Mouse (Mus musculus) stomach, postnatal 0 days (tissue): ENCODE measurements at regions not wholly inside any gene's neighbourhood (a gene's known extent, or its start where the extent isn't known, plus 50 kb on each side); places are given as distances from the start of the nearest gene placed in this dataset.

Source experiments
- ATAC-seq: fragments of 200-750 bp; cut with Nextera tagmentation; 2 replicates; pipeline ENCODE4 v1.8.0; 2017; ENCODE audit not compliant: low FRiP score, low TSS enrichment
- DNase-seq: peaks from one replicate; pipeline ENCODE4 v3.0.0-alpha.2; 2016; ENCODE audit warnings: low spot score
- H3K27ac ChIP-seq: fragments of 300-500 bp; sonication (generic); replicated peaks from 2 replicates; pipeline ENCODE4 v1.5.1; 2014; ENCODE audit warnings: mild to moderate bottlenecking, control low read depth
- H3K27me3 ChIP-seq: fragments of 300-500 bp; sonication (generic); 2 replicates; pipeline ENCODE4 v1.6.1; 2014; ENCODE audit warnings: low read length; ENCODE audit not compliant: control insufficient read depth, insufficient read depth
- H3K36me3 ChIP-seq: fragments of 300-500 bp; sonication (generic); 2 replicates; pipeline ENCODE4 v1.6.1; 2014; ENCODE audit warnings: low read length, mixed read lengths; ENCODE audit not compliant: control insufficient read depth, insufficient read depth
- H3K4me1 ChIP-seq: fragments of 300-500 bp; sonication (generic); replicated peaks from 2 replicates; pipeline ENCODE4 v1.6.1; 2014; ENCODE audit warnings: antibody characterized with exemption; ENCODE audit not compliant: control insufficient read depth, insufficient read depth
- H3K4me2 ChIP-seq: fragments of 300-500 bp; sonication (generic); replicated peaks from 2 replicates; pipeline ENCODE4 v1.6.1; 2014; ENCODE audit warnings: low read depth, mild to moderate bottlenecking, control low read depth, moderate library complexity
- H3K4me3 ChIP-seq: fragments of 300-500 bp; sonication (generic); 2 replicates; pipeline ENCODE4 v1.5.1; 2014; ENCODE audit warnings: low read depth, low read length, control low read depth
- H3K9ac ChIP-seq: fragments of 300-500 bp; sonication (generic); 2 replicates; pipeline ENCODE4 v1.6.1; 2014; ENCODE audit warnings: mild to moderate bottlenecking, low read length, control low read depth, mixed read lengths
- H3K9me3 ChIP-seq: fragments of 300-500 bp; sonication (generic); 2 replicates; pipeline ENCODE4 v1.6.1; 2016; ENCODE audit warnings: low read length; ENCODE audit not compliant: control insufficient read depth
- CTCF ChIP-seq: IDR thresholded peaks from 2 replicates; pipeline ENCODE4 v1.5.1; 2016; ENCODE audit warnings: antibody characterized with exemption, low read depth, mild to moderate bottlenecking, moderate library complexity
- EP300 ChIP-seq: optimal IDR thresholded peaks from 2 replicates; pipeline ENCODE3; 2016; ENCODE audit warnings: antibody characterized with exemption
- WGBS: fragments of 180-500 bp; shearing (Covaris S2); extraction: QIAGEN DNeasy Blood & Tissue Kit; methylation state at CpG from one replicate; pipeline ENCODE4 v1.1.7; 2014; 5-methylcytosine and 5-hydroxymethylcytosine counted together

DNA sequence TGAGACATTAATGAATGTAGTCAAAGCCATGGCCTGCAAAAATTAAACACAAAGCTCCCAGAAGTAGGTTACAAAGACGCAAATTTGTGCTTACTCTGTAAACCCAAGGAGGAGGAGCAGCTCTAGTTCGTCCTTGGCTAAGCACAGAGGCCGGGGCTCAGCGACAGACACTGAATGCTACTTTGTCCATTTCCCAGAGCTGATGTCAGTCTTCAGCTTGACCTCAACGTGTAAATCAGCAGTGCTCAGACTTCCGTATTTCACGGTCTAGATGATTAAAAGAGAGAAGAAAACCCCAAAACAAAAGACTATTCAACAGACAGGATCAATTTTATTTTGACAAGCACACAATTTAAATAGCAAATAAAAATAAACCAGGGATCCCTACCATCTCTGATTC, 534.7 kb downstream of the Ptprc start:
- 40% methylated on average over 7 of the region's 7 CpGs for WGBS
- Histone ChIP-seq H3K36me3 (no peaks in the 10 kb centered on the region), H3K27ac (no peak overlapping the region), H3K4me3 (no peak overlapping the region), H3K4me2 (no peak overlapping the region), H3K4me1 (no peaks in the 10 kb centered on the region), H3K9me3 (no peaks in the 10 kb centered on the region), H3K9ac (no peak overlapping the region), H3K27me3 (no peaks in the 10 kb centered on the region)
- TF ChIP-seq CTCF: no peak
- no peak for TF ChIP-seq EP300
- DNase-seq (no peak), ATAC-seq (no peak)

DNA sequence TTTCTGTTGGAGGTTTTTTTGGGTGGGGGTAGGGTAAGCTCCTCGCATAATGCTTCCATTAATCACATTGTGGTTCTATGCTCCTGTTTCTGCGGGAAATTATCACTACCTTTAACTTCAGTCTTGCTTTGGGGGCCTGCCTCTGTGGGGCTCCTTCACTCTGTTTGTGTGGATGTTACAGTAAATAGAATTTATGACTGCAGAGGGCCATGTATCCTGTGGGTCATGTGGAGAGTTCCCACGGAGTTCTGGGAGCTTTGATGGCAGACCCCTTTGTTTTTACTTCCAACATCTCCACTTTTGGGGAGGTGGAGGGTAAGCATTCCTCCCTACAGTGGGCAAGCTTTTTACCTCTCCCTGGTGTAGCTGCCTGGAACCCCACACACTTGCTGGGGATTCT, 538.6 kb downstream of the Ptprc start:
- DNase-seq (no peak), ATAC-seq (no peak)
- no peaks in the 10 kb centered on the region for H3K36me3 ChIP-seq
- H3K27me3 ChIP-seq: no peaks in the 10 kb centered on the region
- no peaks in the 10 kb centered on the region for H3K9me3 ChIP-seq
- TF ChIP-seq CTCF (no peak), EP300 (no peak)
- no peak overlapping the region for H3K9ac ChIP-seq
- 35% methylated on average over 3 of the region's 3 CpGs for WGBS
- H3K27ac ChIP-seq: no peak overlapping the region
- H3K4me1 ChIP-seq: no peaks in the 10 kb centered on the region
- H3K4me2 ChIP-seq: no peak overlapping the region
- no peak overlapping the region for H3K4me3 ChIP-seq

DNA sequence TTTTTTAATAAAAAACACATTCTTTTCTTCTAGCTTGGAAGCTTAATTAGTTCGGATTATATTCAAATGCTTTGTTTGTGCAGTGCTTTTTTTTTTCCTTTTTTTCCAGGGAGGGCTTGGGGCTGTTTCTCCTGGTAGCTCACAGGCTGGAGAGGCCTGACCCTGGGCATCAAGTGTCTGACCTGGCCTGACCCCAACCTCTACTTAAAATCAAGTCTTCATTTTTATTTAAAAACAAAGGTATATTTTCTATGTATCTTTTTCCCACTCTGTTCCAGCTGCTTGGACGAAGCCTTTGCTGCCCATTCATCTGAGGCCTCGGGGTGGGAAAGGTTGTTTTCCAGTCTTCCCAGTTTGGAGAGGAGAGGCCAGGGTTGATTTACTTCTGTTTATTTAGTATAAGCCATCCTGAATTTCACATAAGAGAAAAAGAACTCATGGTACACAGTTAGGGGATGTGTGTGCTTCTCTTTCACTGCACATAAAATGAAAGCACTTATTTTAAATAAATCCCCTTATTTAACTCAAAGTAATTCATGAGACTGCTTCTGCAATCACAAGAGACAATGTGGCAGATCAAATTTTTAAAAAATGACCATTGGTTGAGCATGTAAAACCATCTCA, 539.1 kb downstream of the Ptprc start:
- Histone ChIP-seq H3K27ac (no peak overlapping the region), H3K27me3 (no peaks in the 10 kb centered on the region), H3K4me1 (no peaks in the 10 kb centered on the region), H3K4me2 (no peak overlapping the region), H3K4me3 (no peak overlapping the region), H3K9me3 (no peaks in the 10 kb centered on the region), H3K36me3 (no peaks in the 10 kb centered on the region), H3K9ac (no peak overlapping the region)
- ATAC-seq (no peak), DNase-seq (no peak)
- WGBS: 32% methylated on average over 3 of the region's 3 CpGs
- TF ChIP-seq CTCF (no peak), EP300 (no peak)

DNA sequence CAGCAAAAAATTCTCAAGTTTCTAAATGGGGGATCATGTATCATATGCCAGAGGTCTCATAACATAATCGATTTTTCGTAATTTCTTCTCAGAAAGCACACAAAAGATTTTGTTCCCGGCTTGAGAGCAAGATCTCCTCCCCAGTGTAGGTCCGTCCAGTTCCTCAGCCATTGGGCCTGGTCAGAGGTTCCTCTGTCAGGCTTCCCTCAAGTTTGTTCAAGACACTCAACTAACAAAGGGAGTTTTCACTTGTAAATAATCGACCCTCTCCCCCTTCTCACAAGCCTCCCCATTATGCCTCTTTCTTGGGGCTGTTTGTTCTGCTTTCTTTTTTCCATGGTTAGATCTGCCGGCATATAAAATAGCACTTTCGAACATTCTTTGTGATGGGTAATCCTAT, 539.7 kb downstream of the Ptprc start:
- Histone ChIP-seq H3K27ac (no peak overlapping the region), H3K4me1 (no peaks in the 10 kb centered on the region), H3K9ac (no peak overlapping the region), H3K9me3 (no peaks in the 10 kb centered on the region), H3K4me3 (no peak overlapping the region), H3K27me3 (no peaks in the 10 kb centered on the region), H3K4me2 (no peak overlapping the region), H3K36me3 (no peaks in the 10 kb centered on the region)
- WGBS: 49% methylated on average over 7 of the region's 7 CpGs
- no peak for ATAC-seq
- TF ChIP-seq CTCF (no peak), EP300 (no peak)
- no peak for DNase-seq

DNA sequence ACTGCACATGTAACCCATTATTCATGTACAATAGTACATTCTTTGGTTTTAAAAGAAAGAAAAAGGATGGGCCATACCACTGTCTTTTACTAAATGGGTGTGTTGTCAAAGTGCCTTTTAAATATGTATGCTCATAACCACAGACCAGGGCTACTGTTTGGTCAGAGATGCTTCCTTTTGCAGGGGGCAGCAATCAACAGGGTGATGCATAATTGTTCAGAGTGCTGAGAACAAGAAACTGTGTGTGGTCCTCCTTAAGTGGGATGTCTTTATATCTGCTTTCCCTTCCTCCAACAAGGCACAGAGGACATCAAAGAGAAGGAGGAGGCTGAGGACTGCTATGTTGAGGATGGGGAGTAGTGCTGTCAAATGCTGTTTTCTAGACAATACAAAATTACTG, 544.0 kb downstream of the Ptprc start:
- Histone ChIP-seq H3K4me2 (no peak overlapping the region), H3K27me3 (no peaks in the 10 kb centered on the region), H3K9ac (no peak overlapping the region), H3K4me1 (no peaks in the 10 kb centered on the region), H3K9me3 (no peaks in the 10 kb centered on the region), H3K4me3 (no peak overlapping the region), H3K36me3 (no peaks in the 10 kb centered on the region), H3K27ac (no peak overlapping the region)
- no peak for TF ChIP-seq CTCF
- TF ChIP-seq EP300: no peak
- DNase-seq (no peak), ATAC-seq (no peak)

DNA sequence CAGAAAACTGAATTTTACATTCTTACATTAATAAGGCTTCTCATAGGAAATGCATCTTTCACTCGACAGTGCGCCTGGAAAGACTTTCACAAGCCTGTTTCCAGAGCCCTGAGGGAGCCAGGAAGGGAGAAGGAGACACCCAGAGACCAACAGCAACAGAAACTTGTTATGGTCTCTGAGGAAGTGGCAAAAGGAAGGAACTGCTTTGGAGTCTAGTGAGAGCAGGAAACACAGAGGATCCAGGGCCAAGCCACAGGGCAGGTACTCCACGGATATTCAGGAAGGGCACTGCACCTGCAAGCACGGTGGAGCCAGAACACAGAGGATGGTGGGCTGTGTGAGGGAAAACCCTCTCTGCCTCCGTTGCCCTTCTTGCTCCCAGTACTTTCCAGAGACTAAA, 554.8 kb downstream of the Ptprc start:
- Histone ChIP-seq H3K36me3 (no peaks in the 10 kb centered on the region), H3K4me3 (no peak overlapping the region), H3K4me1 (no peaks in the 10 kb centered on the region), H3K27ac (no peak overlapping the region), H3K9me3 (no peaks in the 10 kb centered on the region), H3K4me2 (no peak overlapping the region), H3K9ac (no peak overlapping the region), H3K27me3 (no peaks in the 10 kb centered on the region)
- TF ChIP-seq EP300 (no peak), CTCF (no peak)
- WGBS: 73% methylated on average over 5 of the region's 5 CpGs
- DNase-seq: no peak
- ATAC-seq: no peak
